Mouse (Mus musculus) CD4-positive, CD25-positive, alpha-beta regulatory T cell, adult 4 months (primary cell): ENCODE data around the gene Idh2. TPM values are rescaled to one million over a fixed set of nuclear protein-coding genes. Genes with fewer than 3 reads are reported as not detected.
A peak's percentile ranks its signal among the peaks of the same experiment; 100 is the strongest.
"Not testable (repeated sequence)": the region's sequence is repeated elsewhere in the genome, so short reads cannot be mapped to it uniquely, and the experiment has no call there.

Source experiments
- ATAC-seq: one replicate; pipeline ENCODE4 v1.8.0; 2017
- polyA plus RNA-seq, 2 experiments: library from polyadenylated mRNA; unstranded; fragments of 100-300 nt; shearing (Covaris generic); gene quantifications; one replicate each; pipeline ENCODE4 v1.2.1; 2017

Gene Idh2
- polyA plus RNA-seq, result 10 to 100 TPM; 22.4 to 23.9 TPM

DNA sequence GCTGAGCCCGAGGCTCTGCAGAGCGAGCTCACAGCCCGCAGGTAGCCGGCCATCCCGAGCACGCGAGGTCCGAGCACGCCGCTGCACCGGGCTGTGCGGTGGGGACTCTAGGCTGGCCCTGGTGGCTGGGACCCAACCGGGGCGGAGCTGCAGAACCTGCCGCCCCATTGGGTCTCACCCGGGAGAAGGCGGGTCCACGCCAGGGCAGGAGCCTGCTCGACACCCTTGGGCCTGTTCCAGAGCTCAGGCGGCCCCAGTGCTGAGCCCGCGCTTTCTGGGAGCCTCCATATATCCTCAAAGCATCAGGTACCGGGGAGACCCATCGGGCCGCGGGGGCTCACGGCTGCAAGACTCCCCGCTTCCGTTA, at the start of gene Idh2:
Idh2 (minus strand) TSS at position 169 of the 367 bp plus-strand sequence.
- ATAC-seq, result peak; percentile 97

DNA sequence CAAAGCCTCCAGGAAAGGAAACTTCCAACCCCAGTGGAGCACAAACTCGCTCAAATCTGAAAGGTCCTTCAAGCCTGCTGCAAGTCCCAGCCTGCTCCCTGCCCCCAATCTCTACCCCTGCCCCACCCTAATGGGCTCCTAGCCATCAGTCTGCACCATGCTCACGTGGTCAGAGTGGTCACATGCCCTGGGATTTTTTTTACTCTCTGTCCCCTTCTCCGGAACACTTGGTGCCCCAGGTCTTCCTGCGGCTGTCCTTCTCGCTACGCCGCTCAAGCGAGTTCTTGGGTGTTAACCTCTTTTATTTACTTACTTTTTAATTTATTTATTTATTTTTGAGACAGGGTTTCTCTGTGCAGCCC, 45.7 kb upstream of the Idh2 start:
- ATAC-seq, result no peak

DNA sequence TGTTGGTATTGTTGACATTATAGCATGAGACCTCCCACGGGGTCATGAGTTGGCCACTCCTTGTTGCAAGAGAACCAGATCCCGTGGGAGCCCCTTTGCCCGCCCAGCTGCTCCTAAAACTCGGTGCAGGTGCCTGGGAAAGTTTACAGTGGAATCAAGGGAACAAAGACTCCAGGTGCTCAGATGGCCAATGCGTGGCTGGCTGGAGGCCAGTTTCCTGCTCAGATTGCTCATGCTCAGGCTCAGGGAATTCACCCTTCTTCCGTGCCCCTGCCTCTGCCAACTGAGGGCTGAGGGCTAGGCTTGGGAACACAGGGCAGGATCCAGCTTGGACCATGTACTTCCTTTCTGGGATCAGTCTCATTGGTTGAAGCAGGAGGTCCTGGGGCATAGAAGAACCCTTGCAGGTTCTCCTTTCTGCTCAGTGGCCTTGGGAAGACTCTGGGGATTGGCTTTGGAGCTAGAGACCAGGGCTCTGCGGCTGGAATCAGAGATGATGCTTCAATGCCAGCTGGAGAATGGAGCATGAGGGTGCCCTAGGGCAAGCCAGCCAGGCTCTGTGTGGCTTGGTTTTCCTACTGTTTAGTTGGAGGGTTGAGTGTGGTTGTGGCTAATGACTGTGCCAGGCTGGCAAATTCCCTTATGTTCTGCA, 45.2 kb upstream of the Idh2 start:
- ATAC-seq, result no peak

DNA sequence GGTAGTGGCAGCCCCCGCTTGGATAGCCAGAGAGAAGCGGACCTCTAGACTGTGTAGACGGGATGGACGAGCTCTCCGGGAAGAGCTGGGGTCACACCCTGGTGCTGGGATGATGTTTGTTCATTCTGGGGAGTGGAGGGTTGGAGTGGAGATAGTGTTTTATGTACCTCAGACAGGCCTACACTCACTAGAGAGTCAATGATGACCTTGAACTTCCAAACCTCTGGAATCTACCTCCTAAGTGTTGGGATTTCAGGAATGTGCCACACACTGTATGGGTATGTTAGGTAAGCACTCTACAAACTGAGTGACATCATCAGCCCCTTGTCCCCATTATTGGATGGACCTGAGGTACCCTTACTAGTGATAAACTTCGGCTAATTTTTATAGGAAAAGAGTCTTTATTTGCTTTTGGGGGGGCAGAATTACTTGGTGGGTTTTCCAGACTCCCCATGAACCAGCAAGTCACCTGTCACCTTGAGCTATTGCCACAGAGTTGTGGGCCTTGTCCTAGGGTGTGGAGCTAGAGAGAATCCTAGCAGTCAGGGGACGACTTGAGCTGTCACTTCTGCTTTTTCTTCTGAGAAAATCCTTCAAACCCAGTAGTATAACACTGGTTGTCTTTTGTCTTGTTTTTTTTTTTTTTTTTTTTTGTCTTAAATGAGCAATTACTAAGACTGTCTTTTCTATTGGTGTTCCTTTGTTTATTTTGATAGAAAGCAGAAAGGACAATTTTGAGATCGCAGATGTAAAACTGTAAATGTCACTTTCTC, 43.5 kb upstream of the Idh2 start:
- ATAC-seq, result no peak

DNA sequence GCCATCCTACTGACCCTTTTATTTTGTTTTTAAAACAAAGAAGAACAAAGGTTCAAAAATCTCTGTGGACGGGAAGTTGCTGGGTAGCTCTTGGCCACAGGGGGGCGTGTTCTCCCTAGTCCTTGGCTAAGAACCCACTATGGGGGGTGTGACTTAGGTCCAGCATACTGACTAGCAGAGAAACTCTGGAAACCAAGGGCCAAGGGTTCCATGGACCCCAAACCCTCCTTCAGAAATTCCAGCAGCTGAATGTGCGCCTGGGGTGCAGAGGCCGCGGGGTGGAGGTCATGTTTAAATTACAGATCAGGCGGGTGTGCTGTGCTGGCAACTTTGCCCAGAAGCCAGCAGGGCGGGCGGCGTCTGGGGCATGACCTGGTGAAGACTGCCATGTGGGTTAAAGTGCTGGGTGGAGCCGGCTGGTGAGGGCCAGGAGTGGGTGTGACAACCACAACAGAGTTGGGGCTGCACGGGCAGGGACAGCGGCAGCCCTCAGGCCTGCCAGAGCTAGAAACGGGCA, 41.6 kb upstream of the Idh2 start:
- ATAC-seq, result peak; percentile 70

DNA sequence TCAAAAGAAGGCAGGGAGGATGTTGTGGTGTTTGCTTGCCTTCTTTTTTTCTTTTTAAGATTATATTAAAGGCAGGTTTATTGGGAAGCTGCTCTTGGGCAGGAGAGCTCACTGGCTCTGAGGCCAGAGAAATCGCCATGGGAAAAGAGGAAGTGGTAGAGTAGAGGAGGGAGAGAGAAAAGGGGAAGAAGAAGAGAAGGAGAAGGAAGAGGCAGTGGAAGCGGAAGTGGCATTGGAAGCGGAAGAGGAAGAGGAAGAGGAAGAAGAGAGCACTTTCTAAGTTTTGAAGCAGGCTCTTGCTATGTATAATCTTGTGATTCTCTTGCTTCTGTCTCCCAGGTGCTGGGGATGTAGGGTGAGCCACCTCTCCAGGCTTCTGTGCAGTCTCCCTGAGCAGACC, 39.5 kb upstream of the Idh2 start:
- no peak for ATAC-seq

DNA sequence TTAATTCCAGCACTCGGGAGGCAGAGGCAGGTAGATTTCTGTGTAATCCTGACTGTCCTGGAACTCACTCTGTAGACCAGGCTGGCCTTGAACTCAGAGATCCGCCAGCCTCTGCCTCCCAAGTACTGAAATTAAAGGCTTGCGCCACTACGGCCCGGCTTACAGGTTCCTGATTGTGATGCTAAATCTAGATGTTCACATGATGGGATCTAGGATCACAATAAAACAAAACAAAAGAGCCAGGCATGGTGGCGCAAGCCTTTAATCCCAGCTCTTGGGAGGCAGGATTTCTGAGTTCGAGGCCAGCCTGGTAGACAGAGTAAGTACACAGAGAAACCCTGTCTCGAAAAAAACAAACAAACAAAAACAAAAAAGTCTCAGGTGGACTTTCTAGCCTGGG, 37.6 kb upstream of the Idh2 start:
- ATAC-seq, result no peak

DNA sequence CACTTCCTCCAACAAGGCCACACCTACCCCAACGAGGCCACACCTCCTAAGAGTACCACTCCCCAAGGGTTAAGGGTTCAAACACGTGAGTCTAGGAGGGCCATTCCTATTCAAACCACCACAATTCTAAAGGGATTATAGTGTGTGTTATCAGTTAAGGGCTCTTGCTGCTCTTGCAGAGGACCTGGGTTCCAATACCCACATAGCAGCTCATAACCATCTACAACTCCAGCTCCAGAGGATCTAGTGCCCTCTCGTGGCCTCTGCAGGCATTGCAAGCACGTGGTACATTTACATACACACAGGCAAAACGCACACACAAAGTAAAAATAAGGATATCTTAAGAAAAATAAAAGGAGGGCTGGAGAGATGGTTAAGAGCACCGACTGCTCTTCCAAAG, 37.0 kb upstream of the Idh2 start:
- ATAC-seq, result no peak

DNA sequence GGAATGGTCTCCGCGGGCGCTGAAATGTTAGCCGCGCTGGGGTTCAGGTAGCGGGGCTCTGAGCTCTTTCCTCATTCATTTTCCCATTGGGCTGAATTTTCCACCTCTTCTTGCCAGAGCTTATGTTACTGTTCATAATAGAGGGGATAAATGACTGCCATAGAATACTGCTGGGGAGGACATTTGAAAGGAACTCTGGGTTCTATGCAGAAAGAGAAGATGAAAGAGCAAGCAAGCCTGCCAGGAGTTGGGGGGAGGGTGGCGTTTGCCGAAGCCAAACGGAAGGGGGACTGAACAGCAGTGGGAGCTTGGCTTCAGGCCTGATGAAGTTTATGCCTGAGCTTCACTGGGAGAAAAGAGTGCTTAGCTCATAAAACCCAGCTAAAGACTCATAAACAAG, 34.2 kb upstream of the Idh2 start:
- no peak for ATAC-seq

DNA sequence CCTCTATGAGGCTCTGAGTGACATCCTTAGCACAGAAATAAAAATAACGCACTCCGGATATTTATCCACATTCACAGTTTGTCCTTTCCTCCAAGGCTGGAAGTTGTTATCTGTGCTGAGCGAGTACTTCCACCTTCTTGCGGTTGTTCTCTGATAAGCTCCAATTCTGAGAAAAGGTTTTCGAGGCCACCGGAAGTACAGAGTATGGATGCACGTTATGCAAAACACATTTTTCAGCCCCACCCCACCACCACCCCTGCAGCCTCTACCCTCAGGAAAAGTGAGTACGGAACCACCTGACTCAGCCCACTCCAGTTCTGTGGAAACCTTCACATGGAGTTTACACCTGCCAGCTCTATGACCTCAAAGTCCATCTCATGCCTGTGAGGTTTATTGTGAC, 30.9 kb upstream of the Idh2 start:
- peak; percentile 80 for ATAC-seq

DNA sequence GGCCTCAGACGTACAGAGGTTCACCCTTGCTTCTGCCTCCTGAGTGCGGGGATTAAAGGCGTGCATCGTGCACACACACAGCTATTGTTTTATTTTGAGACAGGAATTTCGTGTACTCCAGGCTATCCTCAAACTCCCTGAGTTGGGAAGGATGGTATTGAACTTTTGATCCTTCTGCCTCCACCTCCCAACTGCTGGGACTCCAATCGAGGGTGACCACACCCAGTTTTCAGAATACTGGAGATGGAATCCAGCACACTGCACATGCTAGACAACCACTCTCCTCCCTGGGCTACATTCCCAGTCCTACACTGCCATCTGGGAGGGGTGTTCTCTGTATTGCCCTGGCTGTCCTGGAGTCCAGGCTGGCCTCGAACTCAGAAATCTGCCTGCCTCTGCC, 29.5 kb upstream of the Idh2 start:
- no peak for ATAC-seq

DNA sequence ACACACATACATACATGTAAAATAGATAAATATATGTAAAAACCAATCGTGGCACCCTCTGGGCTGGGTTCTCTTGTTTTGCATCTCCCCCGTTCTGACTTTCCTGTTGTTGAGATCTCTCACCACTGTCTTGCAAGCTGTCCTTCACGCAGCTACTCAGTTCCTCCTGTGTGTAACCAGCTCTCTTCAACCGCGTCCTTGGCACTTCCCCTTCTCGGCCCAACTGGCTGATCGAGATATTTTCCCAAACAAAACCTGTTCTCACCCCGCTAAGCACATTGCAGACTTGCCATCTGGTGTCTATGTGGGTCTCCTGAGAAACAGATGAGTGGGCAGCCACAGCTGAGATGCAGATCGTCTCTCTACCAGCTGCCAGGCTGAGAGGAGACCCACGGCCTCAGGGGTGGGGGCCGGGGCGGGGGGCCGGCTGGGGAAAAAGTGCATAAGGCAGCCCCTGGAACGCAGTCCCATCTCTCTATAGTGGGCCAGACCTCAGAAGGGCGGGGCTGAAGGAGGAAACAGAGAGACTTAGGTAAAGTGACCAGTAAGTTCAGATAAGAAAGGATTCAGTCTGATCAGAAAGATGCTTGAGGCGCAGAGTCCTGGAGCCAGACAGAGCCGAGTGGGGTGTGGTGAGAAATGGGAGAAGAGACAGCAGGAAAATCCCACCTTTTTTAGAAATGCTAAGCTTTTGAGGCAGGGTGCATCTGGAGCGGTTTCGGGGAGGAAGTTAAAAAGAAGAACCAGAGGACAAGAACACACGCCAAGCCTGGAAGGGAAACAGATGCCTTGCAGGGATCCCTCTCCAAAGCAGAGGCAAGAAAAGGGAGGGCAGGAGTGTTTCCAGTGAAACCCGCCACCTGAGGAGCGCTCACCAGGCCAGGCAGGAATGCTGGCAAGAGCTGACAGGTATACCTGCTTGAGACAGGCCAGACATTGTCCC, 28.4 kb upstream of the Idh2 start:
- ATAC-seq, result peak; percentile 44

DNA sequence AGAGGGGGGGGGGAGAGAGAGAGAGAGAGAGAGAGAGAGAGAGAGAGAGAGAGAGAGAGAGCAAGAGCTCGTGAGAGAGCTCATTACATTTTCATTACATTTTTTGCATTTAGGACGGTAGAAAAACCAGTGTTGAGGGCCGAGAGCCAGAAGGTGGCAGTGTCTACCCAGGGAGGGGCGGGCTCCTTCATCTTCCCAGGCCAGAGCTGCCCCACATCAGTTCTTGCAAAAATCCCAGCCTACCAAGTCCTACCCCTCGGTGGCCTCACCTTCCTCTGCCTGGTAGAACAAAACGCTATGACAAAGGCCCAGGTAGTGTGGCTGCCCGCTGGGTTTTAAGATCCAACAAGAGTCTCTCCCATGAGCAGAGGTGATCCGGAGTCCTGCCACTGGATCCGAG, 25.6 kb upstream of the Idh2 start:
- peak; percentile 81 for ATAC-seq

DNA sequence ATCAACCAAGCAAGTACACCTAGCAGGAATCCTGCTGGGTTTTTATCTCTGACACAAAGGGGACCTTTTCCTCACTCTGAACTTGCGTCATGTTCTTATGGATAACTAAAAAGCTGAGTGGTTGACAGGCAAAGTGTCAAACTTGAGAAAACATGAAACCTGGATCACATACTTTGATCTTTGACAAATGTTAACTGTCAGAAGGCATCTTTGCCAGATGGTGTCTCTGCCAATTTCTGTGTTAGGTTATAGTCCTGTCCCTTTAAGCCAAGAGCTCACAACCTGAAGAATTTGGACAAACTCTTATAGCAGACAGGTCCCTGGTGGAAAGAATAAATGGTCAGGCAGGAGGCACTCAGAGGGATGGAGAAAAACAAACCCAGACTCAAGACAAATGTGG, 23.2 kb upstream of the Idh2 start:
- ATAC-seq, result no peak

DNA sequence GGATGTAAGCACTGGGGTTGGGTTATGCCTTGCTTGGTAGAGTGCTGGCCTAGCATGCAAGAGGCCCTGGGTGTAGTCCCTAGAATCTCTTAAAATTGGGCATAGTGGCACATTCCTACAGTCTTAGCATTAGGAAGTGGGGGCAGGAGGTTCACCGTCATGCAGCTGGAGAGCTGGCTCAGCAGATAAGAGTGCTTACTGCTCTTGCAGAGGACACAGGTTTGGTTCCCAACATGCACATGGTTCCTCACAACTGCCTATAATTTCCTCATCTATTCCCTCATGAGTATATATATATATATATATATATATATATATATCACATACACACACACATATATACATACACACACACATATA, 20.0 kb upstream of the Idh2 start:
- no peak for ATAC-seq

DNA sequence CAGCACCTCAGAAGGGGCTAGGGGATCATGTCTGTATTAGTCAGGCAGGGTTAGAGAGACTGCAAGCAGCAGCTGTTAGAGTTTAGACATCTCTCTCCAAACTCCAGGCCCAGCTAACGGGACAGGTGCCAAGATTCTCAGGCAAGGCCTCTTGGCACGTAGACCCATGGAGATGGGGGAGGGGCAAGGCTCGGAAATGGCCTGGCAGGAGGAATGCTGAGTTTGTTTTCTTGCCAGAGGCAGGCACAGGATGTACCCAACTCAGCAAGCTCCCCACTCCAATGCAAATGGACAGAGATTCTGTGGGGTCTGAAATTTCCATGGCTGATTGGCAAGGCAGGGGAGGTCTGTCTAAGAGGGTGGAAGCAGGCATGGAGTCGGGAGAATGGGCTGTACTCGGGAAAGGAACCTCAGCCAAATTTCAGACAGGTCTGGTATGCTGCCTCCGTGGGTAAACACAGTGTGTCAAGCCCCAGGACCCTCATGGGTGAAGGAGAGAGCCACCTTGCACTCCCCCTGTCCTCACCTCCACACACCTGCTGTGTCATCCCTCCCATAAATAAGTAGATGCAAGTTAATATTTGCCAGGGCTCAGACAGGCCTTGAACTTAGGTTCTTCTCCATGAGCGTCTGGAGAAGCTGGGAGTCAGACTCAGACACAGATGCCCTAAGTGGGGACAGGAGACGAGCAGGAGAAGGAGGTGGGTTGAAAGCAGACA, 19.4 kb upstream of the Idh2 start:
- no peak for ATAC-seq

DNA sequence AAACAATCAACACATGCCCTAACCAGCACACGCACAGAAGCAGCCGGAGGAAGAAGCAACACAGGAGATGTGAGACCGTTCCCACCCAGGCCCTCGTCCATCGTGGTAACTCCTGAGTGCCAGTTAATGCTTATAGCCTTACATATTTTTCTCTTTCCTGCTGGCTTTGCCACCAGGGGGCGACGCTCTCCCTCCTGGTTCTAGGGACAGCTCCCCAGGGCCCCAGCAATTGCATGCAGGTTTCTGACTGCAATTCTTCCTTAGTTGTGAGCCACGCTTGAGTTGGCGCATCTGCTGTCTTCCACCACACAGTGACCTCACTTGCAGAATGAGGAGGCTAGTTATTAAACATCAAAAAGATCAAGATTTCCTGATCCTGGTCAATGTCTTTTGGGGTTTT, 17.3 kb upstream of the Idh2 start:
- ATAC-seq, result peak; percentile 53

DNA sequence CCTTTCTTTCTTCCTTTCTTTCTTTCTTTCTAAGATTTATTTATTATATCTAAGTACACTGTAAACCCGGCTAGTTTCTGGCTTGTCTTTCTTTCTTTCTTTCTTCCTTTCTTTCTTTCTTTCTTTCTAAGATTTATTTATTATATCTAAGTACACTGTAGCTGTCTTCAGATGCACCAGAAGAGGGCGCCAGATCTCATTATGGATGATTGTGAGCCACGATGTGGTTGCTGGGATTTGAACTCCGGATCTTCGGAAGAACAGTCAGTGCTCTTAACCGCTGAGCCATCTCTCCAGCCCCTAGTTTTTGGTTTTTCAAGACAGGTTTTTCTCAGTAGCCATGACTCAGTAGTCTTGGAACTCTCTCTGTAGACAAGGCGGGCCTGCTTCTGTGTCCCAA, 16.1 kb upstream of the Idh2 start:
- not testable (repeated sequence) for ATAC-seq

DNA sequence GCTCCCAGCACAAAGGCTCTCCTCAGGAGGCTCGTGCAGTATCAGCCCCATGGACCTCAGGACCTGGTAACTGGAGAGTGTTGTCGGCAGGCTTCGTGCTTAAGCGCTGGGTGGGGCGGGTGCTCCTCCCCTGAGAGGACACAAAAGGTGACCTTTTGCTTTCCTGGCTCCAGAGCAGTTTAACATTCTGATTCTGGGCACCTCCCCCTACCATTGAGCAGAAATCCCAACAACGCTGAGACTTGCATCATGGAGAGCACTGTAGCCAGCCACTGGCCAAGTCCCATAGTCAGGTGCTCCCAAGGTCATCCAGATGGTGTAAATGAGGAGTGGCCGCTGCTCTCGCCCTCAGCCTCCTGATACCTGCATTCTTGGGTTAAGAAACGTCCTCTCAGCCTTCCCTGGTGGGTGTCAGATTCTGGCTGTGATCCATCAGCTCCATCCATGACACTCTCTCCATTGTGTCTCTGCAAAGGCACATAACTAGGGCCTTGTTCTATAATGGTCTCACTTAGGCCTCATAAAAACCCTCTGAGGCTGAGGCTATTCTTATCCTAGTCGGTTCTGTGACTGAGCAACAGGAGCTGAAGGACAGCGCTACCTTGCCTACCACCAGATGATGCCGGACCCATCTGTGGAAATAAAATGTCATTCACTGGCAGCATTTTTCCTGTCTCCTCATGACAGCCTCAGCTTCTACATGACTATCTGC, 15.3 kb upstream of the Idh2 start:
- ATAC-seq, result no peak

DNA sequence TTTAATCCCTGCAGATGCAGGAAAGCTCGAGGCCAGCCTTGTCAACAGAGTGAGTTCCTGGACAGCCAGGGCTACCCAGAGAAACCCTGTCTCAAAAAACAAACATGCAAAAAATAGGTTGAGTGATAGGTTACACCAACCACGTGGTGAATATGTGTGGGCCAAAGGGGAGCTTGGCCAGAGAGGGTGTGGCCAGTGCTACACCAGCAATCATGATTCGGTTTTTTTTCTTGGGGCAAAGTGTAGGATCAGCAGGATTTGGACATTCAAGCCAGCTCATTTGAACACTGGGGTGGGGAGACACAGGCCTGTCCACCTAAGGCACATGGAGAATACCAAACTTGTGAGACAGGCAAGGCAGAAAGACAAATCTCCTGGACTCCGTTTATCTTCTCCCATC, 14.1 kb upstream of the Idh2 start:
- no peak for ATAC-seq

DNA sequence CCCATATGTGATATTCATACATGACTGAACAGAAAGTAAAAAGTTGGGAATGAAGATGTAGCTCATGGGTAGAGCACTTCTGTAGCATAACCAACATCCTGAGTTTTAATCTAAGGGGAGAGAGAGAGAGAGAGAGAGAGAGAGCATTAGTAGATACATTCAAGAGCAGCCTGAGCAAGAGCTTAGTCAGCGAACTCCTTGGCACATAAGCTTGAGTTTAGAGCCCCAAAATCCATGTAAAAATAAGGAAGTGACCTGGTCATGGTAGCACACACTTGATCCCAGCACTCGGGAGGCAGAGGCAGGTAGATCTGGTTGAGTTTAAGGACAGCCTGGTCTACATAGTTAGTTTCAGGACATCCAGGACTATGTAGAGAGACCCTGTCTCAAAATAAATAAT, 8.5 kb upstream of the Idh2 start:
- peak; percentile 23 for ATAC-seq

DNA sequence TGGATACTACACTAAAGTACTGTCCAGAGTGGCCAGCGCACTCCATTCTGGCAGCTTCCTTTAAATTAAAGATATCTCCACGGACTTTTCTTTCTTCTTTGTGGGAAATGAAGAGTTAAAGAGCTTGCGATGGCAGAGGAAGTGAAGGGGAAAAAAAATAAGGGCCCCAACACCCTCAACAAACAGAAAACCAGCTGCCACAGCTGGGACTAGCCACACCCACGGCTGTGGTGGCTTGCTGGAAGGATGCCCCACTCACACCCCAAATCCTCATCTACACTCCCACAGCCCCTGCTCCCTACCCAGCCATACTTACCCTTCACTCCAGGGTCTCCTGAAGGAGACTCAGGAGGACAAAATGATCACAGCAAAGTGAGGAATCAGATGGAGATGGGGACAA, 7.9 kb upstream of the Idh2 start:
- peak; percentile 81 for ATAC-seq
